Mouse (Mus musculus): ENCODE measurements around the gene Gzmg.

GRCm38 (mm10) chr14:56162109-56162508, 2.7 kb upstream of the Gzmg start:
- TF ChIP-seq CTCF (IDR thresholded peaks at IDR 0.05) (no peak), EP300 (IDR thresholded peaks at IDR 0.05) (no peak)

Data from lung, postnatal 0 days (tissue).